Mouse (Mus musculus) E14TG2a.4 (cell line): ENCODE data around the gene Naa11.

Experiments used
- CTCF ChIP-seq: conservative IDR thresholded peaks from 2 replicates; pipeline ENCODE4 v1.5.1; 2014; ENCODE audit warnings: low read length
- NANOG ChIP-seq: IDR thresholded peaks from 2 replicates; pipeline ENCODE4 v1.6.1; 2014; ENCODE audit warnings: borderline replicate concordance, low read length, mixed read lengths
- POU5F1 ChIP-seq: IDR thresholded peaks from 2 replicates; pipeline ENCODE4 v1.6.1; 2014; ENCODE audit warnings: low read length, borderline replicate concordance

DNA sequence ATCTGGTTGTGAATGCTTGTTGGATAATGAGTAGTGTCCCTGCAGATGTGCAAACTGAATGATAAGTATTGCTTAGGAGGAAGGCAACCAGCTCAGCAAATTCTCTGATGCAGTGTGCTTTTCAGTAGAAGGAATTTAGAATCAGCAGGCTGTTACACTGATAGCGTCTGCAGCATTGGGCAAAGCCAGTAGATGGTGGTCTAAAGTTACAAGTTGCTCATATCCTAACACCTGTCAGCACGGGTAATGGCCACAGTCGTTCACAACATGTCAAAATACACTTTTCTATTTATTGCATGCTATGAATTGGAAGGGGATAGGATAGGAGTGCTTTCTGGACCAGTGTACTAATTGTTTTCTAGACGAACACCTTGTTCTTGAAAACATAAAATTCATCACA, 33.1 kb downstream of the Naa11 start:
- TF ChIP-seq CTCF (no peak), POU5F1 (no peak), NANOG (no peak)
